Mouse (Mus musculus): ENCODE results near the gene Numa1. TPM values are rescaled to one million over a fixed set of nuclear protein-coding genes. Genes with fewer than 3 reads are reported as not detected.
A peak's percentile ranks its signal among the peaks of the same experiment; 100 is the strongest.

Gene Numa1
- polyA plus RNA-seq, 1 experiment from 2014 or later: 73.7 TPM

DNA sequence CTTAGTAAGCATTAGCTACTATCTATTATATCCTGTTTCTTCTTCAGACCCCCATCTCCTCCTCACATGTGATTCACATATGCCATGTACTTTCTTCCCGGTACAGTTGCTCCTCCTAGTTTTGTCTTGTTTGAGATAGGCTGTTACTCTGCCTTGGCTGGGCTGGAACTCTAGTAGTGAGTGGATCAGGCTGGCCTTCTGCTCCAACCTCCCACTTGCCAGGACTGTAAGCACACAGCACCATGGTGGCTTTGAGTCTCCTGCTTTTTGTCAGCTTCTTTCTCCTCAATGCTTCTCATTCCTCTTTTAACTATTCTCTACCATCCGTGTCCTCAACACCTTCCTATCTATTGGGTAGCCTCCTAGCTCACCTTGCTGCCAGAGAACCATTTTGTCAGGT lies 34.8 kb downstream of the Numa1 start:
- WGBS: 57% methylated on average over 2 of the region's 2 CpGs
- Histone ChIP-seq H3K36me3 (ENCODE audit: control insufficient read depth, insufficient read depth, low read length) (no peaks in the 10 kb centered on the region), H3K4me3 (ENCODE audit: low read length) (no peak overlapping the region), H3K9ac (ENCODE audit: low read length) (peak overlapping the region; percentile 45), H3K27me3 (ENCODE audit: control insufficient read depth, insufficient read depth, low read depth, low read length) (no peaks in the 10 kb centered on the region), H3K4me2 (ENCODE audit: low read depth, low read length) (peak overlapping the region; percentile 61; the same call in 1 of the 2 replicates), H3K9me3 (ENCODE audit: control insufficient read depth, low read length) (no peaks in the 10 kb centered on the region), H3K4me1 (replicated peaks; ENCODE audit: control insufficient read depth, insufficient read depth, low read length) (peaks cover 33% of the 10 kb centered on the region), H3K27ac (ENCODE audit: low read length) (peak overlapping the region; percentile 23; the same call in 1 of the 2 replicates)
- ATAC-seq (ENCODE audit: low read depth): no peak

DNA sequence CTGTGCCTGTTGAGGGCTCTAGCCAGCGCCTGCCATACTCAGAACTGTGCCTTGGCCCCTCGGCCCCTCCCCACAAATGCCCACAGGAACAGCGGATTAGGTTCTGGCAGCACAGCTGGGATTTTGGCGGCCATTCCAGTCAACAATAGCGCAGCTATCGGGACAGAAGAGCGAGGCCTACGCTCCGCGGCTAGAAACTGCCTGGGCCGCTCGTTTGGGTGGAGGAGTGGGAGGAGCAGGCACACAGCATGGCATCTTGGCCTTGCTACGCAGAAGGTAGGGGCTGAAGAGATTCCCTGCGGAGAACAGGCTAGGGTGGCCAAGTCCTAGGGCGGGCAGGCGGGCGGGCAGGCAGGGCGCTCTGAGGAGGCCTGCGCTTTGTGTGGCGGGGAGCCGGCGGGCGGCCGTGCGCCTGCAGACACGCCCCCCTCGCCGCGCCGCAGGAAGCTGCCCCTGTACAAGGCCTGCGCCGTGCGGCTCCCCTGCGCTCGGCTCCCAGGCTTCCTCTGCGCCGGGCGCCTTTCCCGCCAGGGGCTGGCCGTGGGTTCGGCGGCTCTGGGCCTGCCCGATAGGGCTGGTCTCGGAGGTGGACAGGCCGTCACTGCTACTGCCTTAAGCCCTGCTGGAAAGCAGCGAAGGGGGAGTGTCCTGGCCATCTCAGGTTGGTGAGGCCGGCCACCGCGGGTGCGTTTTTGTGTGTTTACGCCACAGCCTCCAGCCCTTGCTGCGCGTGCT lies 36.0 kb downstream of the Numa1 start:
- Histone ChIP-seq H3K4me1 (replicated peaks; ENCODE audit: control insufficient read depth, insufficient read depth, low read length) (peaks cover 39% of the 10 kb centered on the region), H3K27ac (ENCODE audit: low read length) (peak overlapping the region; percentile 100), H3K9ac (ENCODE audit: low read length) (peak overlapping the region; percentile 94), H3K36me3 (ENCODE audit: control insufficient read depth, insufficient read depth, low read length) (no peaks in the 10 kb centered on the region), H3K4me2 (ENCODE audit: low read depth, low read length) (peak overlapping the region; percentile 61), H3K27me3 (ENCODE audit: control insufficient read depth, insufficient read depth, low read depth, low read length) (no peaks in the 10 kb centered on the region), H3K9me3 (ENCODE audit: control insufficient read depth, low read length) (no peaks in the 10 kb centered on the region), H3K4me3 (ENCODE audit: low read length) (peak overlapping the region; percentile 82)
- ATAC-seq (ENCODE audit: low read depth): peak; percentile 91
- WGBS: under 1% methylated on average over 50 of the region's 53 CpGs

DNA sequence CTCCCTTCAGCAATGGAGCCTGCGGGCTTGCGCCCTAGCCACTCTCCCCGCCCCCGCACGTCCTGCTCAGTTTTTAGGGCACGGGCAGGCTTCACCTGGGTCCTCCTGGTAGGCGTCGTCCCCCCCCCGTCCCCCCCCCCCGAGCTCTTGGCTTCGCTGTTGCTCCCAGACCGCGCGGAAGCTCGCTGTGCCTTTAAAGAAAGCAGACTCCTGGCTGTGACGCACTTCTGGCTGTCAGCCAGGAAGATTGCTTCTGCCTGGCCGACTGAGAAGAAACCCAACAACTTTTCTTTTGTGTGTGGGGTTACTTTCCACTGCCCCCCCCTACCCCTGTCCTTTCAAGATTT lies 36.5 kb downstream of the Numa1 start:
- H3K27me3 ChIP-seq (ENCODE audit: control insufficient read depth, insufficient read depth, low read depth, low read length): no peaks in the 10 kb centered on the region
- H3K27ac ChIP-seq (ENCODE audit: low read length): peak overlapping the region; percentile 100
- peak; percentile 74 for ATAC-seq (ENCODE audit: low read depth)
- H3K9ac ChIP-seq (ENCODE audit: low read length): peak overlapping the region; percentile 94
- peaks cover 39% of the 10 kb centered on the region for H3K4me1 ChIP-seq (replicated peaks; ENCODE audit: control insufficient read depth, insufficient read depth, low read length)
- H3K9me3 ChIP-seq (ENCODE audit: control insufficient read depth, low read length): no peaks in the 10 kb centered on the region
- H3K4me3 ChIP-seq (ENCODE audit: low read length): peak overlapping the region; percentile 82
- peak overlapping the region; percentile 61 for H3K4me2 ChIP-seq (ENCODE audit: low read depth, low read length)
- WGBS: under 1% methylated on average over 17 of the region's 17 CpGs
- no peaks in the 10 kb centered on the region for H3K36me3 ChIP-seq (ENCODE audit: control insufficient read depth, insufficient read depth, low read length)

DNA sequence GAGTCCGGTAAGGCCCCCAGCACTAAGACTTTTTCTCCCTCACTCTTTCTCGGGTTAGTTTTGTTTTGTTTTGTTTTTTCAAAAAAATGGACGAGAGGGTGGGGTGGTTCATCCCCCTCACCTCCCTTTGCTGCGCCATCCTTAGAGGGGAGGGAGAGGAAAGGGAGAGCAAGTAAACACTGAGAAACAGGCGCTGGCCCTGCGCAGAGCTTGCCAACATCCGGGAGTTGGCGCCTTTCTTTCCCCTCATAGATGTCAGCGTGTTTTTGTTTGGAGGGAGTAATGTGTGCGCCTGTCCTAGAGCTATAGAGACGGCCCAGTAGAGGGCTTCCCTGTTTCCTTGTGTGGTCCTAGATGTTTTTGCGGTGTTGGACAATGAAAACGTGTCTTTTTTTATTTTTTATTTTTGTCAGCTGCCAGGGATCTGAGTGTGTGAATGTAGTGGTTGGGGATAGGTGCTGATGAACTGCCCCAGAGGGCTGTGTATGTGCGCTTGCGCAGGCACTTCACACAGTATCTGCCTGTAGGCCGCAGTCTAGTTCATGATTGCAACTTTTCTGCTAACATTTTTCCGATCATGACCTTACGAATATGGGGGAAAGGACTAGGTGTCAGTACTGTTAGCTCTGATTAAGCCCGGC lies 37.0 kb downstream of the Numa1 start:
- WGBS: 2% methylated on average over 19 of the region's 19 CpGs
- Histone ChIP-seq H3K9ac (ENCODE audit: low read length) (peak overlapping the region; percentile 94), H3K4me3 (ENCODE audit: low read length) (peak overlapping the region; percentile 82), H3K4me2 (ENCODE audit: low read depth, low read length) (peak overlapping the region; percentile 61), H3K36me3 (ENCODE audit: control insufficient read depth, insufficient read depth, low read length) (no peaks in the 10 kb centered on the region), H3K4me1 (replicated peaks; ENCODE audit: control insufficient read depth, insufficient read depth, low read length) (peaks cover 39% of the 10 kb centered on the region), H3K9me3 (ENCODE audit: control insufficient read depth, low read length) (no peaks in the 10 kb centered on the region), H3K27ac (ENCODE audit: low read length) (peak overlapping the region; percentile 100), H3K27me3 (ENCODE audit: control insufficient read depth, insufficient read depth, low read depth, low read length) (no peaks in the 10 kb centered on the region)
- peak; percentile 78 for ATAC-seq (ENCODE audit: low read depth)

DNA sequence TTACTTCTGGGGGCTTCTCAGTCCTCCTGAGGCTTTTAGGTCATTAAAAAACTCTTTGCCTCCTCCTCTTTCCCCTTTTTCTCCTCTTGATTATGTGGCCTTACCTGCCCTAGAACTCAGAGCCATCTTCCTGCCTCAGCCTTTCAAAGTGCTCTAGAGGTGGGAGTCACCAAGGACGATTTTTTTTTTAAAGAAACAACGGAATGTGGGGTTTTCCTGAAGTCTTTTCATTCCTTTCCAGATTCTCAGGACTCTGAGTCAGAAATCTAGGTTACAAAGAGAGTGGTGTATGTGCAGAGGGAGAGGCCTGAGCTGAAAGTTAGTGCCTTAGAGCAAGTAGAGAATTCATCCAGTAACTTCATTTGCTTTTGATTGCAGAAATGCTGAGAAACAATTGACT lies 37.8 kb downstream of the Numa1 start:
- H3K4me3 ChIP-seq (ENCODE audit: low read length): peak overlapping the region; percentile 82
- peaks cover 38% of the 10 kb centered on the region for H3K4me1 ChIP-seq (replicated peaks; ENCODE audit: control insufficient read depth, insufficient read depth, low read length)
- 27% methylated on average over 2 of the region's 2 CpGs for WGBS
- peak overlapping the region; percentile 94 for H3K9ac ChIP-seq (ENCODE audit: low read length)
- no peaks in the 10 kb centered on the region for H3K9me3 ChIP-seq (ENCODE audit: control insufficient read depth, low read length)
- H3K27ac ChIP-seq (ENCODE audit: low read length): peak overlapping the region; percentile 100
- ATAC-seq (ENCODE audit: low read depth): no peak
- H3K4me2 ChIP-seq (ENCODE audit: low read depth, low read length): peak overlapping the region; percentile 61
- H3K27me3 ChIP-seq (ENCODE audit: control insufficient read depth, insufficient read depth, low read depth, low read length): no peaks in the 10 kb centered on the region
- H3K36me3 ChIP-seq (ENCODE audit: control insufficient read depth, insufficient read depth, low read length): no peaks in the 10 kb centered on the region

DNA sequence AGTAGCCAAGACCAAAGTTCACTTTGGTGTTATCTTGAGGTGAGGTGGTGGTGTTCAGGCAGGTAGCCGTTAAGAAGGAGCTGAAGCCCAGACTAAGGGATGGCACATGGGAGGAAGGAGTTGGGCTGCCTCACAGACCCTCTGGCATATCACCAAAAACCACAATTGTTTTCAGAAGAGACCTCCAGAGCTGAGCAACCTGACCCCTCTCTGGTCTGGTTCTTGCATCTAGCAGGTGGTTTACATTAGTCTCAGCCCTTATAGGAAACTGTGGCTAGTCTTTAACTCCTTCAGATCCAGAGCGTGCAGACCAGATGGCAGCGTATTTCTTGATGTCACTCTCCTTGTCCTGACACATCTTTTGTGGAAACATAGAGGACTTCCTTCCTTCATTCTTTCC lies 39.8 kb downstream of the Numa1 start:
- Histone ChIP-seq H3K9me3 (ENCODE audit: control insufficient read depth, low read length) (no peaks in the 10 kb centered on the region), H3K4me1 (replicated peaks; ENCODE audit: control insufficient read depth, insufficient read depth, low read length) (peaks cover 30% of the 10 kb centered on the region), H3K4me2 (ENCODE audit: low read depth, low read length) (no peak overlapping the region), H3K36me3 (ENCODE audit: control insufficient read depth, insufficient read depth, low read length) (no peaks in the 10 kb centered on the region), H3K4me3 (ENCODE audit: low read length) (no peak overlapping the region), H3K27me3 (ENCODE audit: control insufficient read depth, insufficient read depth, low read depth, low read length) (no peaks in the 10 kb centered on the region), H3K9ac (ENCODE audit: low read length) (no peak overlapping the region), H3K27ac (ENCODE audit: low read length) (no peak overlapping the region)
- WGBS: 37% methylated on average over 3 of the region's 3 CpGs
- ATAC-seq (ENCODE audit: low read depth): no peak

DNA sequence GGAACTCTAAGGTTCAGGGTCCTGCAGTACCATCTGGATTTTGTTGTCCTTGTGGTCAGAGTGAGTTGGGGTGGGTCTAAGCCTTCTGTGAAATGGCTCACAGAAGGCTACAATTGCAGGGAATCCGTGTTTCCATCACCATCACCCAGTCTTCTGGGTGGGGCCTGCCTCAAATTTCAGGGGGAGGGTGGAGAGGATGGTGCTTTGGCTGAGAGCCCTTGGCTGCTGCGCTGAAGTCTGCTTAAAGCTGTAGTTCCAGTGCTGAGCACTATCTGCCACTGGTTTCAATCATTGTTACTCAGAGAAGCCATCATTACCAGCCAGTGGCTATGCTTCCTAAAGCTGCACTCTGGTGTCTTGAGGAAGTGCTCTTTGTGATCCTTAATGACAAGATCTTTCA lies 40.6 kb downstream of the Numa1 start:
- H3K4me3 ChIP-seq (ENCODE audit: low read length): no peak overlapping the region
- no peaks in the 10 kb centered on the region for H3K27me3 ChIP-seq (ENCODE audit: control insufficient read depth, insufficient read depth, low read depth, low read length)
- ATAC-seq (ENCODE audit: low read depth): no peak
- WGBS: 18% methylated on average over 2 of the region's 2 CpGs
- no peaks in the 10 kb centered on the region for H3K36me3 ChIP-seq (ENCODE audit: control insufficient read depth, insufficient read depth, low read length)
- H3K4me1 ChIP-seq (replicated peaks; ENCODE audit: control insufficient read depth, insufficient read depth, low read length): peaks cover 25% of the 10 kb centered on the region
- peak overlapping the region; percentile 46 for H3K27ac ChIP-seq (ENCODE audit: low read length)
- no peak overlapping the region for H3K9ac ChIP-seq (ENCODE audit: low read length)
- H3K9me3 ChIP-seq (ENCODE audit: control insufficient read depth, low read length): no peaks in the 10 kb centered on the region
- no peak overlapping the region for H3K4me2 ChIP-seq (ENCODE audit: low read depth, low read length)

DNA sequence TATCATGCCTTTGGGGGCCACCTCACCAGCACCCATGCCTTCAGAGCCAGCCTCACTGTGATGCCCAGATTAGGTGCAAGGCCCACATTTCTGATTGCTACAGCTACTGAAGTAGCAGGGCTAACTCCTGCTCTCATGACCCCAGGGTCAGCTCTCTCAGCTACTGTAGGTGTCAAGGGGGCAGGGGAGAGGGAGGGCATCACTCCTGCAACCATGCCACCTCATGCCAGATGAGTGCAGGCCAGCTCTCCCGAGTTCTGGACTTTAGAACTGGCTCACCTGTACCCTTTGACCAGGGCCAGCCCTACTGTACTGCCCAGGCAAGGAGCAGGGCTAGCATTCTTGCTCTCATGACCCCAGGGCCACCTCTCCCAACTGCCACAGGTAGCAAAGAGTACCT lies 48.8 kb downstream of the Numa1 start:
- no peaks in the 10 kb centered on the region for H3K4me1 ChIP-seq (replicated peaks; ENCODE audit: control insufficient read depth, insufficient read depth, low read length)
- no peak overlapping the region for H3K27ac ChIP-seq (ENCODE audit: low read length)
- no peaks in the 10 kb centered on the region for H3K27me3 ChIP-seq (ENCODE audit: control insufficient read depth, insufficient read depth, low read depth, low read length)
- 75% methylated on average over 1 of the region's 1 CpGs for WGBS
- ATAC-seq (ENCODE audit: low read depth): no peak
- no peak overlapping the region for H3K9ac ChIP-seq (ENCODE audit: low read length)
- no peak overlapping the region for H3K4me2 ChIP-seq (ENCODE audit: low read depth, low read length)
- H3K36me3 ChIP-seq (ENCODE audit: control insufficient read depth, insufficient read depth, low read length): no peaks in the 10 kb centered on the region; the same call in 1 of the 2 replicates
- H3K4me3 ChIP-seq (ENCODE audit: low read length): no peak overlapping the region
- H3K9me3 ChIP-seq (ENCODE audit: control insufficient read depth, low read length): no peaks in the 10 kb centered on the region

DNA sequence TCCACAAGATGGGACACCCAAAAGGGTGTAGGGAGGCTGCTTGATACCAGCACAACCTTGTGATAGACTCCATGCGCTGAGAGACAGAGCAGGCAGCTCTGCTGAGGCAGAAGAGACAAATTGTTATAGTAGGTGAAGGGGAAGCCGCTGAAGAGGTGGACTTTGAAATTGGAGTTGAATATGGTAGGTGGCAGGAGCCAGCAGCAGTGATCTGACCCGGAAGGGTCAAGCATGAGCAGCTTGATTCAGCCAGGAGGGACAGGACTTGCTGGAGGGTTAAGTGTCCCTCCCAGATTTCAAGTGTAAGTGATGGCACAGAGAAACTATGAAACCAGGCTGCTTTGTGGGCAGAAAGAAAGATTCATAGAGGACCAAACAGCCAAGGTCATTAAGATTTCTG lies 51.2 kb downstream of the Numa1 start:
- no peak overlapping the region for H3K4me3 ChIP-seq (ENCODE audit: low read length)
- H3K4me2 ChIP-seq (ENCODE audit: low read depth, low read length): no peak overlapping the region
- no peaks in the 10 kb centered on the region for H3K27me3 ChIP-seq (ENCODE audit: control insufficient read depth, insufficient read depth, low read depth, low read length)
- WGBS: 93% methylated on average over 3 of the region's 3 CpGs
- ATAC-seq (ENCODE audit: low read depth): no peak
- H3K36me3 ChIP-seq (ENCODE audit: control insufficient read depth, insufficient read depth, low read length): peaks cover 8% of the 10 kb centered on the region
- H3K4me1 ChIP-seq (replicated peaks; ENCODE audit: control insufficient read depth, insufficient read depth, low read length): no peaks in the 10 kb centered on the region
- H3K9ac ChIP-seq (ENCODE audit: low read length): no peak overlapping the region
- H3K9me3 ChIP-seq (ENCODE audit: control insufficient read depth, low read length): no peaks in the 10 kb centered on the region
- no peak overlapping the region for H3K27ac ChIP-seq (ENCODE audit: low read length)
